Mouse (Mus musculus) heart, postnatal 25 days (tissue): ENCODE measurements around the gene Oprd1. TPM values are rescaled to one million over a fixed set of nuclear protein-coding genes. Genes with fewer than 3 reads are reported as not detected.

ENCODE experiments used
- DNase-seq: peaks from one replicate; pipeline ENCODE4 v3.0.0; 2022; ENCODE audit warnings: low spot score
- intact Hi-C: fragments of 180-260 bp; cut with DNase I; formaldehyde crosslinking; loops from one replicate; pipeline ENCODE4 v1.15.1; 2025
- total RNA-seq, 2 experiments: library from RNA; stranded (reverse); gene quantifications; 2 replicates each; pipeline ENCODE4 v1.2.3; 2021

Gene Oprd1
- total RNA-seq, 2 experiments from 2014 or later = 0.20 to 0.23 TPM

DNA sequence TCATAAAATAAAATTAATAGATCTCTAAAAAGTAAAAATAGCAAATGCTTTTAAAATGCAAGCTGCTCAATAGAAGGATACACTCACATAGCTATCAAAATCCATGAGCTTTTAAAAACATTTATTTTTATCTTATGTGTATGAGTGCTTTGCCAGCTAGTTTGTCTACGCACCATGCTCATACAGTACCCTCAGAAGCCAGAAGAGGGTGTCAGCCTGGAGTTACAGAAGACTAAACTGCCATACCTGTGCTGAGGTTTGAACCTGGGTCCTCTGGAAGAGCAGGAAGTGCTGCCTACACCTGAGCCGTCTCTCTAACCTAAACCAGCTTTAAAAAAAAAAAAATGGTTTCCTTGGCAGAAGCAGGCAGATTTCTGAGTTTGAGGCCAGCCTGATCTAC is 5.6 kb downstream of the Oprd1 start:
- DNase-seq = no peak
- intact Hi-C loops = no loop called here

- intact Hi-C loops = no loop called here
- no peak for DNase-seq
Observed at GRCm38 (mm10) chr4:132137013-132137412, 7.3 kb downstream of the Oprd1 start.

DNA sequence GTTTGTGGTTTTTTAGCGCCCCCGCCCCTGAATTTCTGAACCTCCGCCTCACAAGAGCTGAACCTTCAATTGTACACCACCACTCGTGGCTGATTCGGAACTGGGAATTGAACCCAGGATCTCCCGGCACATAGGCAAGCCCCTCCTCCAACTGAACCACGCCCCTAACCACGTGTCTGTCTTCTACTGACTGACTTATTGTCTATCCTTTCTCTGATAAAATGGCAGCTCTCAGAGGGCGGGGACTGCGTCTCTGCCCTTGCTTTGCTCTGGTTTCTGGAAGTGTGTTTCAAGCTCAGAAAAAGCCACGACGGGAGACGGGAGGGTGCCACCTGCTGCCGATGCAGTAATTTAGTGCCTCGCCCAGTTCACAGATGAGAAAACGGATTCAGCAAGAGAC is 10.4 kb downstream of the Oprd1 start:
- intact Hi-C loops = no loop called here
- no peak for DNase-seq

- intact Hi-C loops = no loop called here
Observed at GRCm38 (mm10) chr4:132133381-132133780, 10.9 kb downstream of the Oprd1 start.

DNA sequence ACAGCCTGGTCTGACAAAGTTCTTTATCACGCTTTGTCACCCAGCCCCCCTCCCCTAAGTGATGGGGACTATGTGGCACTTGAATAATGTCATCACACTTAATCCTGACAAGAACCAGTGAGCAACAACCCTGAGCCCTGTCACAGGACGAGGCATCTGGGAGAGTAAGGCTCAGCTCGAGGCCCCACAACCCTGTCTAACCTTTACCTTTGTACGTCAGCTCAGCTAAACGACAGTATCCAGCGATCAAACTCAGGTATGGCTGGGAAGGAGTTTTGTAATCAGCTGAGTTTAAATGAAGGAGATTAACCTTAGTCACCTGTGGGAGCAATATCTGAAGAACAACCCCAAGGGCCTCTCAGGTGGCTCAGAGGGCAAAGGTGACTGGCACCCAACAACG is 12.0 kb downstream of the Oprd1 start:
- no peak for DNase-seq
- intact Hi-C loops = no loop called here

More at GRCm38 (mm10) chr4:132133381-132133780, 10.9 kb downstream of the Oprd1 start:
- no peak for DNase-seq

- intact Hi-C loops = no loop called here
- DNase-seq = no peak
Observed at GRCm38 (mm10) chr4:132131790-132132189, 12.5 kb downstream of the Oprd1 start.

- no peak for DNase-seq
- intact Hi-C loops = no loop called here
Observed at GRCm38 (mm10) chr4:132131116-132131515, 13.2 kb downstream of the Oprd1 start.

DNA sequence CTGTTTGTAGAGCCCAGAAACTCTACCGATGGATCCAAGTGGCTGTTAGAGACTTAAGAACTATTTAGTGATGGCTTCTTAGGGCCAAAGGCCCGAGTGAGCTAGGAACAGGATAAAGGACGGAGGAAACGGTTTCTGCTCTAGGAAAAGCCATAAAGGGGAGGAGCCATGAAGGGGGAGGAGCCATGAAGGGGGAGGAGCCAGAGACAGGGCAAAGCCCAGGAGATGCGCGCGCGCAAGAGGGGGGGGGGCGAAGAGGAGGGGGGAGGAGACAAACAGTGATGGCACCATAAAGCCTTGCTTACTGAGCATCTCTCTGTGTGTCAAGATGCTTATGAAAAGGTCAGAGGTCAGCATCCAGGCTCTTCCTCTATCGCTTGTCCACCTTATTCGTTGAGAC is 13.6 kb downstream of the Oprd1 start:
- intact Hi-C loops = no loop called here
- no peak for DNase-seq

GRCm38 (mm10) chr4:132130134-132130533 is 14.2 kb downstream of the Oprd1 start:
- no peak for DNase-seq
- intact Hi-C loops = no loop called here

GRCm38 (mm10) chr4:132128997-132129636 is 15.2 kb downstream of the Oprd1 start:
- intact Hi-C loops = no loop called here
- DNase-seq = no peak

DNA sequence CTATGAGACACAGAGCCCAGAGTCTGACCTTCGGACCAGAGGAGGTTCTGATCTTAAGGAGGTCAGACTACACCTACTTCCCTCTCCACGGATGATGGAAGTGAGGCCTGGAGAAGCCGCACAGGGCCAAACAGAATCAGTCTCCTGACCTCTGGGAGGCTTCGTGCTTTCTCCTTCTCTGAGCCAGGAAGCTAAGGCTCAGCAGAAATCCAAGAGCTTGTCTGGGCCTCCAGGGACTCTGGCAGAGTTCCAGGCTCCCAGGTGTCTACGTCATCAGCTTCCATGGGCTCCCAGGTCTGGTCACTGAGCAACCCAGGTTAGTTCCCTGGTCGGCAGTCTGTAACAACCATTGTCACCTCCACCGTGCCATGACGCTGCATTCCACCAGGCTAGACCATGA is 17.2 kb downstream of the Oprd1 start:
- intact Hi-C loops = no loop called here
- no peak for DNase-seq

- DNase-seq = no peak
- intact Hi-C loops = no loop called here
Observed at GRCm38 (mm10) chr4:132123166-132123565, 21.1 kb downstream of the Oprd1 start.

DNA sequence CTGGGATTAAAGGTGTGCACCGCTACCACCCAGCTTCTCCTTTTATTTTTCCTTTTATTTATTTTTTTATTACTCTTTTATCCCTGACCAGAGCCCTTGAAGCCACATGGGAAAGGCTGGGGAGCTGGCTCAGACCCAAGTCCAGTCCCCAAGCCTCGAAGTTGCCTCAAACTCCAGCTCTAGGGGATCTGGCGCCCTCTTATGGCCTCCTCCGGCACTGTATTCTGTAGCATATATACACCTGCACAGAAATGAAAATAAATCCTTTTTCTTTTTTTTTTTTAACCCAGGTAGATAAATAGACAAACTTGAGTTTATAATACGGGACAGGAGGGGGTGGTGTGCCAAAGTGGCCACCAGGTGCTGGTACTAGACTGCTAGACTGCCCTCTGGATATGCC is 22.6 kb downstream of the Oprd1 start:
- intact Hi-C loops = no loop called here

DNA sequence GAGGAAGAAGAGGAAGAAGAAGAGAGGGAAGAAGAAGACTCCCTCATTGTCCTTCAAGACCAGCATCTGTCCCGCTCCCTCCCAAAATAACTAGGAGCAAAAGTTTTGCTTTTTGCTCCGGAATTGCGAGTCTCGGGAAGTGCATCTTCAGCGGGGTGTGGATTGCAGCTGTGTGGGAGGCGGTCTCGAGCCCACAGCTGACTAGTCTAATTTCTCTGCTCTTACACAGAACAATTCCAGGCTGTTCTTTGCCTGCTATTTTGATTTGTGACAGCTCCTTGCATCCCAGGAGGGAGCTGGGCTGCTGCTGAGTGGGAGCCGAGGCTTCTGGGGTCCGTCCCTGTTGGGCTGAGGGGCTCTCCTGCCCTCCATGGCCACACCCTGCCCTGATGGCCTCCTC is 24.7 kb downstream of the Oprd1 start:
- intact Hi-C loops = no loop called here

More for the DNA sequence above, 22.6 kb downstream of the Oprd1 start:
- no peak for DNase-seq

GRCm38 (mm10) chr4:132116315-132116714 is 28.0 kb downstream of the Oprd1 start:
- intact Hi-C loops = no loop called here
- DNase-seq = no peak

More for the DNA sequence above, 24.7 kb downstream of the Oprd1 start:
- DNase-seq = no peak

DNA sequence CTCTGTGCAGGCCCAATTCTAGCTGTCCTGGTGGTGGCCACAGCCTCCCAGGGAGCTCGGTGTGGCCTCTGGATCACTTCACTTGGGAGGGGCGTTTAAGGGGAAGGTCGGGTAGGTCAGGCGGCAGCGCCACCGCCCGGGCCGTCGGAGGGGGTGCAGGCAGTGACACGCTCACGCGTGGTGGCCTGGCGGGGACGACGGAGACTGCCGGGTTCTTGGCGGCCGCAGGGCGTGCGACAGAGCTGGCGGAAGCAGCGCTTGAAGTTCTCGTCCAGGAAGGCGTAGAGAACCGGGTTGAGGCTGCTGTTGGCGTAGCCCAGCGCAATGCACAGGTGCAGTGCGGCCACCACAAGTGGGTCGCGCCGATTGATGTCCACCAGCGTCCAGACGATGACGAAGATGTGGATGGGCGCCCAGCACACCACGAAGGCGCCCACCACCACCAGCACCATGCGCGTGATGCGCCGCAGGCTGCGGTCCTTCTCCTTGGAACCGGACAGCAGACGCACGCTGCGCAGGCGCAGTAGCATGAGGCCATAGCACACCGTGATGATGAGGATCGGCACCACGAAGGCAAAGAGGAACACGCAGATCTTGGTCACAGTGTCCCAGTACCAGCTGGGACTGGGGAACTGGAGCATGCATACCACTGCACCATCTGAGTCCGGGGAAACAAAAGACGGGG is 30.7 kb downstream of the Oprd1 start:
- intact Hi-C loops = no loop called here

GRCm38 (mm10) chr4:132111227-132111626 is 33.1 kb downstream of the Oprd1 start:
- intact Hi-C loops = no loop called here
- no peak for DNase-seq

More for the DNA sequence above, 30.7 kb downstream of the Oprd1 start:
- DNase-seq = no peak

GRCm38 (mm10) chr4:132108221-132108620 is 36.1 kb downstream of the Oprd1 start:
- DNase-seq = no peak

GRCm38 (mm10) chr4:132101152-132101551 is 43.1 kb downstream of the Oprd1 start:
- intact Hi-C loops = no loop called here
- DNase-seq = no peak

More at GRCm38 (mm10) chr4:132108221-132108620, 36.1 kb downstream of the Oprd1 start:
- intact Hi-C loops = no loop called here

GRCm38 (mm10) chr4:132099548-132099947 is 44.7 kb downstream of the Oprd1 start:
- intact Hi-C loops = no loop called here
- DNase-seq = no peak

DNA sequence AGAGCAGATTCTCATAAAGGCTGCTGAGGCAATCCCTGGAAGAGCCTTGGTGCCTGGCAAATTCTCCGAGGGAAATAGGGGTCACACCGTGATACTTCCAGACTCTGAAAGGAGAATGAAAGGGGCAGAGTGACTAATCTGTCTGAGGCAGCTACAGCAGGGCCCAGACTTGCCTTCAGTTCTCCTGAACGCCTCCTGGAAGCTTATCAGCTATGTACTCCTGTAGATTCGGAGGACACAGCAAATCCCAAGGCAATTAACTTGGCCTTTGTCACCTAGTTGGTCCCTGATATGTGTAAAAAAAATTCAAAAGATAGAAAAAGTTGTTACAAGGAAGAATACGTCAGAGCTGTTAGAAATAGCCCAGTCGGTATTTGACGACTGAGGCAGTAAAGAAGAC is 49.2 kb downstream of the Oprd1 start:
- intact Hi-C loops = no loop called here
- DNase-seq = no peak

GRCm38 (mm10) chr4:132093928-132094327 is 50.4 kb downstream of the Oprd1 start:
- no peak for DNase-seq
- intact Hi-C loops = no loop called here
